In genomic region chr2:78718550-78718949, GRCm38 (mm10) we compare ENCODE assay signal across 15 mouse cellular contexts.
A peak's percentile ranks its signal among the peaks of the same experiment; 100 is the strongest.
DNase-seq lines count a peak whose midpoint lies in the region; ATAC-seq lines count a peak whose summit lies in the region.
"Had no signal": no experiment of that assay in that cellular context is flagged by ENCODE, and none has a peak within 500 bp of the region (broad histone marks: within the 10 kb centered on the region; RNA-seq: fewer than 3 reads in every experiment).

No protein-coding gene starts in this region.

- no peaks in the 10 kb centered on the region for H3K9me3 ChIP-seq in midbrain, embryonic 11.5 days (ENCODE audit: control insufficient read depth, low read length)
- H3K9me3 ChIP-seq in midbrain, embryonic 10.5 days (replicated peaks) = no peaks in the 10 kb centered on the region
- H3K9me3 ChIP-seq in forebrain, embryonic 16.5 days (ENCODE audit: control insufficient read depth, low read length) = no peaks in the 10 kb centered on the region
- no peaks in the 10 kb centered on the region for H3K9me3 ChIP-seq in stomach, embryonic 14.5 days (ENCODE audit: control insufficient read depth, low read depth, low read length)
- H3K9me3 ChIP-seq: embryonic facial prominence, embryonic 13.5 days; heart, embryonic 10.5 days; hindbrain, embryonic 12.5 days; neural tube, embryonic 13.5 days had no signal

- H3K4me3 ChIP-seq in midbrain, embryonic 11.5 days (ENCODE audit: low read depth, low read length) = no peak overlapping the region
- no peak overlapping the region for H3K4me3 ChIP-seq in midbrain, embryonic 10.5 days
- H3K4me3 ChIP-seq in forebrain, embryonic 16.5 days (replicated peaks; ENCODE audit: low read length) = no peak overlapping the region
- no peak overlapping the region for H3K4me3 ChIP-seq in stomach, embryonic 14.5 days (ENCODE audit: low read depth, low read length)
- H3K4me3 ChIP-seq: embryonic facial prominence, embryonic 13.5 days; heart, embryonic 10.5 days; hindbrain, embryonic 12.5 days; neural tube, embryonic 13.5 days had no signal

- no peak overlapping the region for H3K4me2 ChIP-seq in midbrain, embryonic 11.5 days
- H3K4me2 ChIP-seq in forebrain, embryonic 16.5 days (ENCODE audit: low read length) = no peak overlapping the region
- no peak overlapping the region for H3K4me2 ChIP-seq in stomach, embryonic 14.5 days (replicated peaks; ENCODE audit: low read depth, low read length)
- H3K4me2 ChIP-seq: embryonic facial prominence, embryonic 13.5 days; hindbrain, embryonic 12.5 days; neural tube, embryonic 13.5 days had no signal

- 62% methylated on average over 1 of the region's 1 CpGs for WGBS in midbrain, embryonic 11.5 days
- WGBS in midbrain, embryonic 10.5 days = 72% methylated on average over 1 of the region's 1 CpGs
- 47% methylated on average over 1 of the region's 1 CpGs for WGBS in forebrain, embryonic 16.5 days
- 34% methylated on average over 1 of the region's 1 CpGs for WGBS in stomach, embryonic 14.5 days

- peak; percentile 54 for DNase-seq in embryo, embryonic 10 days (ENCODE audit: low spot score)
- no peak for DNase-seq in embryo, embryonic 9.5 days (ENCODE audit: extremely low spot score)
- DNase-seq in midbrain, embryonic 11.5 days (ENCODE audit: low spot score, missing footprints) = no peak
- DNase-seq in midbrain, embryonic 10.5 days (ENCODE audit: low spot score) = no peak
- no peak for DNase-seq in layer of hippocampus, adult 11-12 months (ENCODE audit: low spot score)
- no peak for DNase-seq in cerebellum, postnatal 25 days
- DNase-seq: cerebellum, adult 11-12 months; kidney, postnatal 25 days had no signal

- no peaks in the 10 kb centered on the region for H3K36me3 ChIP-seq in midbrain, embryonic 11.5 days (ENCODE audit: control insufficient read depth, insufficient read depth, low read length)
- no peaks in the 10 kb centered on the region for H3K36me3 ChIP-seq in midbrain, embryonic 10.5 days
- H3K36me3 ChIP-seq in forebrain, embryonic 16.5 days (ENCODE audit: control insufficient read depth, insufficient read depth) = no peaks in the 10 kb centered on the region
- H3K36me3 ChIP-seq in stomach, embryonic 14.5 days (ENCODE audit: control insufficient read depth, insufficient read depth, low read length) = no peaks in the 10 kb centered on the region
- H3K36me3 ChIP-seq: embryonic facial prominence, embryonic 13.5 days; heart, embryonic 10.5 days; hindbrain, embryonic 12.5 days; neural tube, embryonic 13.5 days had no signal

- ATAC-seq in midbrain, embryonic 11.5 days (ENCODE audit: low FRiP score) = peak; percentile 70
- 0 out of 2 replicates have a peak, but pooled peaks have one; percentile 45 for ATAC-seq in forebrain, embryonic 16.5 days
- ATAC-seq in stomach, embryonic 14.5 days (ENCODE audit: insufficient number of reproducible peaks, insufficient read depth, low FRiP score, low read depth) = peak; percentile 84; the same call in 1 of the 2 replicates

- H3K9ac ChIP-seq in midbrain, embryonic 11.5 days (ENCODE audit: low read length) = no peak overlapping the region
- H3K9ac ChIP-seq in forebrain, embryonic 16.5 days (replicated peaks; ENCODE audit: low read depth, low read length) = no peak overlapping the region
- H3K9ac ChIP-seq in stomach, embryonic 14.5 days (replicated peaks; ENCODE audit: low read depth, low read length) = no peak overlapping the region
- H3K9ac ChIP-seq: embryonic facial prominence, embryonic 13.5 days; hindbrain, embryonic 12.5 days; neural tube, embryonic 13.5 days had no signal

- no peak overlapping the region for H3K27ac ChIP-seq in midbrain, embryonic 11.5 days (ENCODE audit: low read depth, low read length)
- H3K27ac ChIP-seq in midbrain, embryonic 10.5 days (replicated peaks) = no peak overlapping the region
- H3K27ac ChIP-seq in forebrain, embryonic 16.5 days (ENCODE audit: low read length) = no peak overlapping the region
- H3K27ac ChIP-seq in stomach, embryonic 14.5 days (ENCODE audit: low read length) = no peak overlapping the region
- H3K27ac ChIP-seq: embryonic facial prominence, embryonic 13.5 days; heart, embryonic 10.5 days; hindbrain, embryonic 12.5 days; macrophage; neural tube, embryonic 13.5 days had no signal

- H3K27me3 ChIP-seq in midbrain, embryonic 11.5 days (ENCODE audit: control insufficient read depth, insufficient read depth, low read length) = no peaks in the 10 kb centered on the region
- H3K27me3 ChIP-seq in midbrain, embryonic 10.5 days (ENCODE audit: low read depth, poor library complexity, severe bottlenecking) = no peaks in the 10 kb centered on the region
- H3K27me3 ChIP-seq in forebrain, embryonic 16.5 days (replicated peaks; ENCODE audit: control insufficient read depth, insufficient read depth, low read length) = no peaks in the 10 kb centered on the region
- no peaks in the 10 kb centered on the region for H3K27me3 ChIP-seq in stomach, embryonic 14.5 days (ENCODE audit: control insufficient read depth, insufficient read depth, low read length)
- H3K27me3 ChIP-seq: embryonic facial prominence, embryonic 13.5 days; hindbrain, embryonic 12.5 days; neural tube, embryonic 13.5 days had no signal

- H3K4me1 ChIP-seq in midbrain, embryonic 11.5 days (ENCODE audit: control insufficient read depth, insufficient read depth, low read length) = no peaks in the 10 kb centered on the region
- H3K4me1 ChIP-seq in midbrain, embryonic 10.5 days = no peaks in the 10 kb centered on the region
- peaks cover 2% of the 10 kb centered on the region; the same call in 1 of the 2 replicates for H3K4me1 ChIP-seq in forebrain, embryonic 16.5 days (replicated peaks; ENCODE audit: control insufficient read depth, insufficient read depth, low read length)
- no peaks in the 10 kb centered on the region for H3K4me1 ChIP-seq in stomach, embryonic 14.5 days (ENCODE audit: control insufficient read depth, insufficient read depth, low read length)
- H3K4me1 ChIP-seq: embryonic facial prominence, embryonic 13.5 days had no signal
